Mouse (Mus musculus) heart, postnatal 0 days (tissue): ENCODE results near the gene Gm37240.

Experiments used
- CTCF ChIP-seq: IDR thresholded peaks from 2 replicates; pipeline ENCODE4 v1.5.1; 2016; ENCODE audit warnings: antibody characterized with exemption, control low read depth, low read depth
- EP300 ChIP-seq: IDR thresholded peaks from 2 replicates; pipeline ENCODE4 v1.6.1; 2016; ENCODE audit warnings: antibody characterized with exemption, low read depth

DNA sequence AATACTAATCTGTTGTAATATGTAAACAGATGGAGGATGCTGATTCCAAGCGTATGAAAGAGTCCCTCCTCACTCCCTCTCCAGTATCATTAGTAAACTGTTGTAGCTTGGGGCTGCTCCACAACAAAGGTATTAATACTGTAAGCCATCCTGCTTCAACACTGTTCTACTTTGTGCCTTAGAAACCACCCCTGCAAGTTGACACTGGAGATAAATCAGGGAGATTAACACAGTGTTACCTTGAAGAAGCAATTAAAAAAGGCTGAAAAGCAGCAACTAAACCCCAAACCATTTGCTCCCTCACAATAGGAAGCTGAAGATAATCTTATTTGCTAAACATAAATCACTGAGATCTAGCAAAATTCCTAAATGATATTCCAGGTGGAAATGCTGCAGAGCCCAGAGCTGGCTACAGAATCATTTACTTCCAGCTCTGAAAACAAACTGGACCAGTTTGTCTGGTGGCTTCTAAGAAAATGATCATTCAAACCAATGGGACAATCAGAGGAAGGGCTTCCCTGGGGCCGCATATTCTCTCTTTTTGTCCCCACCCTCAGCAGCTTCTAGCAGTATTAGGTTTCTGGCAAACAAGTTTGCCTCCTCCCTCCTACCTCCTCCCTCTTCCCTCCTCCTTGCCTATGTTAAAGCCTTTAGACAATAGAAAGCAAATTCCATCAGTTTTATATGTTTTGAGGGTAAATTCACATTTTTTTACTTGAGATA is 45.7 kb downstream of the Gm37240 start:
- no peak for TF ChIP-seq CTCF
- no peak for TF ChIP-seq EP300
